17 mouse cellular contexts compared by ENCODE assay signal in genomic region chr9:10073401-10073800, GRCm38 (mm10).
"Had no signal": no experiment of that assay in that cellular context is flagged by ENCODE, and none has a peak within 500 bp of the region (broad histone marks: within the 10 kb centered on the region; RNA-seq: fewer than 3 reads in every experiment).

No protein-coding gene starts in this region.

- H3K36me3 ChIP-seq: liver, embryonic 13.5 days; midbrain, embryonic 13.5 days; neural tube, embryonic 12.5 days; neural tube, embryonic 15.5 days had no signal

- H3K4me1 ChIP-seq: liver, embryonic 13.5 days; midbrain, embryonic 13.5 days; neural tube, embryonic 12.5 days; neural tube, embryonic 15.5 days had no signal

- H3K9me3 ChIP-seq: liver, embryonic 13.5 days; midbrain, embryonic 13.5 days; neural tube, embryonic 12.5 days; neural tube, embryonic 15.5 days had no signal

- H3K9ac ChIP-seq: liver, embryonic 13.5 days; midbrain, embryonic 13.5 days; neural tube, embryonic 12.5 days; neural tube, embryonic 15.5 days had no signal

- ATAC-seq: intestine, embryonic 16.5 days; midbrain, embryonic 13.5 days had no signal

- H3K27me3 ChIP-seq: liver, embryonic 13.5 days; midbrain, embryonic 13.5 days; neural tube, embryonic 12.5 days; neural tube, embryonic 15.5 days had no signal

- DNase-seq: kidney, adult 18-20 months; kidney, postnatal 25 days; layer of hippocampus, postnatal 36 days; liver, embryonic 13.5 days; lung, adult 2 months; lung, postnatal 14 days; lung, postnatal 4 days; thymus, adult 18-20 months; thymus, postnatal 14 days; thymus, postnatal 4 days had no signal

- H3K4me2 ChIP-seq: liver, embryonic 13.5 days; midbrain, embryonic 13.5 days; neural tube, embryonic 12.5 days; neural tube, embryonic 15.5 days had no signal

- H3K4me3 ChIP-seq: layer of hippocampus, adult 2 months; left cerebral cortex, adult 2 months; liver, embryonic 13.5 days; midbrain, embryonic 13.5 days; neural tube, embryonic 12.5 days; neural tube, embryonic 15.5 days had no signal

- H3K27ac ChIP-seq: kidney, postnatal 0 days; layer of hippocampus, adult 2 months; left cerebral cortex, adult 2 months; liver, embryonic 13.5 days; midbrain, embryonic 13.5 days; neural tube, embryonic 12.5 days; neural tube, embryonic 15.5 days had no signal
